Mouse (Mus musculus) liver, embryonic 15.5 days (tissue): Measurements from ENCODE around the gene Gm20388. TPM values are rescaled to one million over a fixed set of nuclear protein-coding genes. Genes with fewer than 3 reads are reported as not detected.

ENCODE experiments used
- ATAC-seq: fragments of 200-750 bp; cut with Nextera tagmentation; 2 replicates; pipeline ENCODE4 v1.8.0; 2017; ENCODE audit warnings: moderate number of reproducible peaks, mild to moderate bottlenecking, moderate library complexity; ENCODE audit not compliant: insufficient read depth
- H3K27ac ChIP-seq: fragments of 300-500 bp; sonication (generic); replicated peaks from 2 replicates; pipeline ENCODE4 v1.5.1; 2015; ENCODE audit warnings: mild to moderate bottlenecking, inconsistent platforms
- H3K27me3 ChIP-seq: fragments of 300-500 bp; sonication (generic); 2 replicates; pipeline ENCODE4 v1.6.1; 2015; ENCODE audit warnings: mild to moderate bottlenecking, inconsistent platforms
- H3K36me3 ChIP-seq: fragments of 300-500 bp; sonication (generic); replicated peaks from 2 replicates; pipeline ENCODE4 v1.6.1; 2015; ENCODE audit warnings: moderate library complexity, mild to moderate bottlenecking, inconsistent platforms
- H3K4me1 ChIP-seq: fragments of 300-500 bp; sonication (generic); replicated peaks from 2 replicates; pipeline ENCODE4 v1.6.1; 2015; ENCODE audit warnings: inconsistent platforms
- H3K4me2 ChIP-seq: fragments of 300-500 bp; sonication (generic); 2 replicates; pipeline ENCODE4 v1.6.1; 2015; ENCODE audit warnings: moderate library complexity, mild to moderate bottlenecking, inconsistent platforms
- H3K4me3 ChIP-seq: fragments of 300-500 bp; sonication (generic); replicated peaks from 2 replicates; pipeline ENCODE4 v1.5.1; 2015; ENCODE audit warnings: mild to moderate bottlenecking, inconsistent platforms
- H3K9ac ChIP-seq: fragments of 300-500 bp; sonication (generic); 2 replicates; pipeline ENCODE4 v1.6.1; 2015; ENCODE audit warnings: moderate library complexity, mild to moderate bottlenecking, inconsistent platforms
- H3K9me3 ChIP-seq: fragments of 300-500 bp; sonication (generic); replicated peaks from 2 replicates; pipeline ENCODE4 v1.6.1; 2016; ENCODE audit warnings: inconsistent platforms
- WGBS: fragments of 180-500 bp; shearing (Covaris S2); methylation state at CpG from one replicate; pipeline ENCODE4 v1.1.7; 2015; ENCODE audit warnings: mixed read lengths; ENCODE audit not compliant: insufficient replicate concordance; 5-methylcytosine and 5-hydroxymethylcytosine counted together
- polyA plus RNA-seq: library from polyadenylated mRNA; unstranded; fragments of >200 nt; fragmentation: Nextera tagmentation; extraction: Ambion mirVana; gene quantifications from 2 replicates; pipeline ENCODE4 v1.2.1, GENCODE M21; 2015

Gm20388 gene
- polyA plus RNA-seq, 1 experiment from 2014 or later, result not detected

DNA sequence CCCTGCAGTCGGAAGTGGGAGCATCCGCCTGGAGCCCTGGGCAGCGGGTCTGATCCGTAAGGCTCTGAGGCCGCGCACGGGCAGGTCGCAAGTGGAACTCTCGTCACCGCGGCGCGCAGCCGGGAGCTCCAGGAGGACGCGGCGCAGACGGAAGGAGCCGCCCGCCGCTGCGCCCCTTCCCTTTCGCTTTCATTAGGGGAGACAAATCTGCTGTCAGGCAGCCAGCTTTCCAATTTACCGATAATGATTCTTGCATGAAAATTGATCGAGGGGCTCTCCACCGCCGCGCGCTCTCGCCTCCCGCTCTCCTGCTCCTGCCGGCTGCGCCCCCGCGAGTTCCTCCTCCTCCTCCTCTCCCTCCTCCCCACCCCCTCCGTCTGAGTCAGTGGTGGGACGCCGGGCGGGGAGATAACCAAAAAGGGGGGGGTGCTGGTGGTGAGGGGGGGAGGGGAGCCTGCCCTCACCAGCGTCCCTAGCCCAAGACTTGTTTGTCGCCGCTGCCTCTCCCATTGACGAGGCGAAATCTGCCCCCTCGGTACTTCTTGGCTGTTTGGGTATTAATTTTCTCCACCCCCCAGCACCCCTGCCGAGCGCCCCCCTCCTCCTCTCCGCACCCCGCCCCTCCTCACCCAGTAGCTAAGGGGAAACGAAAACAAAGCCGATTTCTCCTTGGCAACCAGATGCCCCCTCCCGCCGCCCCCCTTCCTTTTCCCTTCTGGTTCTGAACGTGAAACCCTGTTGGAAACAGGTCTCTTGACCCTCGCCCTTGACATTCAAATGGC is 577.3 kb downstream of the Gm20388 start:
- WGBS, result under 1% methylated on average over 52 of the region's 55 CpGs
- peak overlapping the region; percentile 94 for H3K9ac ChIP-seq
- H3K36me3 ChIP-seq, result no peaks in the 10 kb centered on the region; the same call in 1 of the 2 replicates
- peak overlapping the region; percentile 98 for H3K27ac ChIP-seq
- peak overlapping the region; percentile 82 for H3K4me3 ChIP-seq
- ATAC-seq, result peak; percentile 37
- no peaks in the 10 kb centered on the region for H3K9me3 ChIP-seq
- no peaks in the 10 kb centered on the region for H3K27me3 ChIP-seq
- peak overlapping the region; percentile 96 for H3K4me2 ChIP-seq
- peaks cover 80% of the 10 kb centered on the region for H3K4me1 ChIP-seq

DNA sequence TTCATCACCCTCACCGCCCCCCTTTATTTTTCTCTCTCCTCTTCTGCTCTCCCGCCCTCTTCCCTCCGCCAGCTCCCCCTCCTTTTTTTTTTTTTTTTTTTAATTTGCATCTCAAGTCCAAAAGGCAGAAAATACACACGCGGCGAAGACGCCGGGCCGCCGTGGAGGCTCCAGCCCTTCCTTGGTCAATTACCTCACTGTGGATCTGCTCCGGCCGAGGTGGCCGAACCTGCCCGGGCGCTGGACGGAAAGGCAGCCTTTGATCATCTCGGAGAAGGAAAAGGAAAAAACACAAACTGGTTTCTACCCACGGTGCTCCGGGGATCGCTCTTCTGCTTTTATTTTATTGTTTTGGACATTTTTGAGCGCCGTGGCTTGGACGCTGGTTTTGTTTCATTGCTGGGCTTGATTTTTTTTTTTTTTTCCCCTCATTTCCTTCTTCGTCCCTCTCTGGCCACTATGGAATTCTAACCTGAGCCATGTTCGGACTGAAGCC is 578.0 kb downstream of the Gm20388 start:
- ATAC-seq, result no peak
- peak overlapping the region; percentile 82 for H3K4me3 ChIP-seq
- H3K36me3 ChIP-seq, result no peaks in the 10 kb centered on the region; the same call in 1 of the 2 replicates
- peak overlapping the region; percentile 96 for H3K4me2 ChIP-seq
- peaks cover 80% of the 10 kb centered on the region for H3K4me1 ChIP-seq
- peak overlapping the region; percentile 98 for H3K27ac ChIP-seq
- H3K27me3 ChIP-seq, result no peaks in the 10 kb centered on the region
- H3K9me3 ChIP-seq, result no peaks in the 10 kb centered on the region
- H3K9ac ChIP-seq, result peak overlapping the region; percentile 94
- WGBS, result under 1% methylated on average over 25 of the region's 25 CpGs

DNA sequence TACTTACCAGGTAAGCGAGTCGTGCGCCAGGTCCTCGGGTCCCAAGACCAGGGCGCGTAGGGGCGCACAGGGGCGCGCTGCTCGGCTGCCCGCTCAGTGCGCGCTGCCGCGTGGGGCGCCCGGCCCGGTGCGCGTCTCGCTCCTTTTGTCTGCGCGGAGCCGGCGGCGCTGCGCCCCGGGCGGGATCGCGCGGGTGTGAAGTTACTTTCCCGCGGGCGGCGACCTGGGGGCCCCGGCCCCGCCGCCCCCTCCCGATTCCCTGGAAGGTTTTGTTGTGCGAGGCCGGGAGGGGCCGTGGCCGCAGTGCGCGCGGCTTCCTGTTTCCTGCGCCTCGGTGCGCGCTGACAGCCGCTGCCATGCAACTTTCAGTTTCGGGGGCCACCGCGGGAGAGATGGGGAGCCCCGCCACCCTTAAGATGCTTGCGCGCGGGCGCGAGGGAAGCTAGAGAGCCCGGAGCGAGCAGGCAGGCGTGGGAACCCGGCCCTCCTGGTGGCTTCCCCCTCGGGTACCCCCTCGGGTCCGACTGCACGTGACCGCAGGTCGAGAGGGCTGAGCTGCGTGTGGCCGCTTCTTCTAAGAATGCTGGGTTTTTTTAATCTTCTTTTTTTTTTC is 578.6 kb downstream of the Gm20388 start:
- Histone ChIP-seq H3K27me3 (no peaks in the 10 kb centered on the region), H3K4me2 (peak overlapping the region; percentile 96), H3K4me1 (peaks cover 80% of the 10 kb centered on the region), H3K27ac (peak overlapping the region; percentile 98), H3K9ac (peak overlapping the region; percentile 94), H3K36me3 (no peaks in the 10 kb centered on the region; the same call in 1 of the 2 replicates), H3K9me3 (no peaks in the 10 kb centered on the region), H3K4me3 (peak overlapping the region; percentile 82)
- under 1% methylated on average over 73 of the region's 73 CpGs for WGBS
- no peak for ATAC-seq

GRCm38 (mm10) chr8:120489771-120490281 is 579.2 kb downstream of the Gm20388 start:
- peak overlapping the region; percentile 82 for H3K4me3 ChIP-seq
- ATAC-seq, result no peak
- H3K9ac ChIP-seq, result peak overlapping the region; percentile 94
- no peaks in the 10 kb centered on the region for H3K27me3 ChIP-seq
- H3K4me1 ChIP-seq, result peaks cover 80% of the 10 kb centered on the region
- H3K9me3 ChIP-seq, result no peaks in the 10 kb centered on the region
- WGBS, result under 1% methylated on average over 15 of the region's 15 CpGs
- peak overlapping the region; percentile 98 for H3K27ac ChIP-seq
- peak overlapping the region; percentile 96 for H3K4me2 ChIP-seq
- peaks cover 1% of the 10 kb centered on the region; the same call in 1 of the 2 replicates for H3K36me3 ChIP-seq

- Histone ChIP-seq H3K4me3 (peak overlapping the region; percentile 82), H3K9me3 (no peaks in the 10 kb centered on the region), H3K27ac (peak overlapping the region; percentile 98), H3K36me3 (peaks cover 4% of the 10 kb centered on the region; the same call in 1 of the 2 replicates), H3K27me3 (no peaks in the 10 kb centered on the region), H3K4me1 (peaks cover 80% of the 10 kb centered on the region), H3K9ac (peak overlapping the region; percentile 94), H3K4me2 (peak overlapping the region; percentile 96)
- whole genome bisulfite sequencing, result 5% methylated on average over 12 of the region's 12 CpGs
- ATAC-seq, result no peak
Observed at GRCm38 (mm10) chr8:120490354-120491141, 579.9 kb downstream of the Gm20388 start.

DNA sequence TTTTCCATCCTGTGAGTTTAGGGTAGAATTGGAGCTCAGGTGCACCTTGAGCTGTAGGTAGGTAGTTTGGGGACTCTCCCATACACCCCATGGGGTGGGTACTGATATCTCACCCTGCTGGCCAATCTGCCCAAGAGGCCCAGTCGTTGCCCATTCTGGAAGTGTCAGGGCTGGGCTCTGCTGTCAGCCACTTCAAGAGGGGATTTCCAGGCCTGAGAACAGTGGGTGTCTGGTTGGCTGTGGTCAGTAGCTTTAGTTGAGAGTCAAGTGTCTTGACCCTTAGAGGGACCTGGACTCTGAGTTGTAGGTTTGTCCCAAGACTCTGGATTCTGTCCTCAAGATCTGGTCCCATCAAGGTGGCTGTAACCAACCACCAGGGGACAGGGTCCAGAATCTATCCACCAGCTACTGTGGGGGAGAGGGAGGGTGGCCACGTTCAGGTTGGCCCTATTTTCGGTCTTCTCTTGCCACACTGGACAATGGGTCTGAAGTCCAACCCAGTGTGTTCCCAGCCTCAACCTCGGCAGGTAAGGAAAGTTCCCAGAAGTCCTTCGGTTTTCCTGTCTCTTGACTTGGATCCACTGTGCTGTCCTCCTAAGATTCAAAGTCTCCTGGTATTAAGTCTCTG is 580.6 kb downstream of the Gm20388 start:
- Histone ChIP-seq H3K4me3 (peak overlapping the region; percentile 82), H3K9ac (peak overlapping the region; percentile 94), H3K36me3 (peaks cover 4% of the 10 kb centered on the region; the same call in 1 of the 2 replicates), H3K4me2 (peak overlapping the region; percentile 96), H3K27me3 (no peaks in the 10 kb centered on the region), H3K9me3 (no peaks in the 10 kb centered on the region), H3K4me1 (peaks cover 80% of the 10 kb centered on the region), H3K27ac (peak overlapping the region; percentile 98; the same call in 1 of the 2 replicates)
- ATAC-seq, result no peak
- WGBS, result 39% methylated on average over 5 of the region's 5 CpGs

- no peak for ATAC-seq
- H3K9ac ChIP-seq, result peak overlapping the region; percentile 39
- 35% methylated on average over 14 of the region's 14 CpGs for WGBS
Observed at GRCm38 (mm10) chr8:120492193-120492880, 581.7 kb downstream of the Gm20388 start.

GRCm38 (mm10) chr8:120492881-120493220 is 582.2 kb downstream of the Gm20388 start:
- Histone ChIP-seq H3K36me3 (peaks cover 8% of the 10 kb centered on the region; the same call in 1 of the 2 replicates), H3K4me1 (peaks cover 83% of the 10 kb centered on the region), H3K4me2 (peak overlapping the region; percentile 96), H3K27me3 (no peaks in the 10 kb centered on the region), H3K4me3 (peak overlapping the region; percentile 82), H3K27ac (peak overlapping the region; percentile 84), H3K9me3 (no peaks in the 10 kb centered on the region), H3K9ac (peak overlapping the region; percentile 39)
- 36% methylated on average over 4 of the region's 4 CpGs for WGBS
- no peak for ATAC-seq

More at GRCm38 (mm10) chr8:120492193-120492880, 581.7 kb downstream of the Gm20388 start:
- no peaks in the 10 kb centered on the region for H3K9me3 ChIP-seq
- H3K4me1 ChIP-seq, result peaks cover 80% of the 10 kb centered on the region
- peak overlapping the region; percentile 82 for H3K4me3 ChIP-seq
- peak overlapping the region; percentile 96 for H3K4me2 ChIP-seq
- H3K27me3 ChIP-seq, result no peaks in the 10 kb centered on the region
- H3K36me3 ChIP-seq, result peaks cover 8% of the 10 kb centered on the region; the same call in 1 of the 2 replicates
- H3K27ac ChIP-seq, result peak overlapping the region; percentile 84; the same call in 1 of the 2 replicates

GRCm38 (mm10) chr8:120493508-120494464 is 583.1 kb downstream of the Gm20388 start:
- Histone ChIP-seq H3K9me3 (no peaks in the 10 kb centered on the region), H3K4me3 (peak overlapping the region; percentile 82), H3K9ac (peak overlapping the region; percentile 39), H3K4me1 (peaks cover 93% of the 10 kb centered on the region), H3K27ac (peak overlapping the region; percentile 84), H3K27me3 (no peaks in the 10 kb centered on the region), H3K36me3 (peaks cover 8% of the 10 kb centered on the region; the same call in 1 of the 2 replicates), H3K4me2 (peak overlapping the region; percentile 96)
- 52% methylated on average over 16 of the region's 16 CpGs for WGBS
- ATAC-seq, result no peak
